Mouse (Mus musculus) megakaryocyte, embryonic 14.5 days (primary cell): ENCODE results near the gene Tnnt1. TPM values are rescaled to one million over a fixed set of nuclear protein-coding genes. Genes with fewer than 3 reads are reported as not detected.
A peak's percentile ranks its signal among the peaks of the same experiment; 100 is the strongest.

Source experiments
- H3K27me3 ChIP-seq: replicated peaks from 2 replicates; pipeline ENCODE3; 2012; ENCODE audit warnings: inconsistent platforms
- H3K36me3 ChIP-seq: replicated peaks from 2 replicates; pipeline ENCODE3; 2012; ENCODE audit warnings: low read length, inconsistent platforms, mixed read lengths
- H3K4me1 ChIP-seq: 2 replicates; pipeline ENCODE4 v1.6.1; 2012; ENCODE audit warnings: inconsistent platforms
- H3K4me3 ChIP-seq: replicated peaks from 2 replicates; pipeline ENCODE3; 2012; ENCODE audit warnings: moderate library complexity, mild to moderate bottlenecking, inconsistent platforms
- H3K9me3 ChIP-seq: 2 replicates; pipeline ENCODE4 v1.6.1; 2012; ENCODE audit warnings: inconsistent platforms
- FLI1 ChIP-seq: IDR thresholded peaks from 2 replicates; pipeline ENCODE4 v1.6.1; 2012; ENCODE audit warnings: low read length, inconsistent platforms, mixed read lengths
- GATA1 ChIP-seq: IDR thresholded peaks from 3 replicates; pipeline ENCODE4 v1.6.1; 2012; ENCODE audit warnings: mixed read lengths, low read length, inconsistent platforms, borderline replicate concordance
- polyA plus RNA-seq: library from polyadenylated mRNA; stranded (reverse); fragments of >175 nt; gene quantifications from 2 replicates; pipeline ENCODE4 v1.2.3, GENCODE M21; 2012; ENCODE audit warnings: low replicate concordance; ENCODE audit not compliant: insufficient read depth

The Tnnt1 gene
- polyA plus RNA-seq, 1 experiment: 38.2 TPM

DNA sequence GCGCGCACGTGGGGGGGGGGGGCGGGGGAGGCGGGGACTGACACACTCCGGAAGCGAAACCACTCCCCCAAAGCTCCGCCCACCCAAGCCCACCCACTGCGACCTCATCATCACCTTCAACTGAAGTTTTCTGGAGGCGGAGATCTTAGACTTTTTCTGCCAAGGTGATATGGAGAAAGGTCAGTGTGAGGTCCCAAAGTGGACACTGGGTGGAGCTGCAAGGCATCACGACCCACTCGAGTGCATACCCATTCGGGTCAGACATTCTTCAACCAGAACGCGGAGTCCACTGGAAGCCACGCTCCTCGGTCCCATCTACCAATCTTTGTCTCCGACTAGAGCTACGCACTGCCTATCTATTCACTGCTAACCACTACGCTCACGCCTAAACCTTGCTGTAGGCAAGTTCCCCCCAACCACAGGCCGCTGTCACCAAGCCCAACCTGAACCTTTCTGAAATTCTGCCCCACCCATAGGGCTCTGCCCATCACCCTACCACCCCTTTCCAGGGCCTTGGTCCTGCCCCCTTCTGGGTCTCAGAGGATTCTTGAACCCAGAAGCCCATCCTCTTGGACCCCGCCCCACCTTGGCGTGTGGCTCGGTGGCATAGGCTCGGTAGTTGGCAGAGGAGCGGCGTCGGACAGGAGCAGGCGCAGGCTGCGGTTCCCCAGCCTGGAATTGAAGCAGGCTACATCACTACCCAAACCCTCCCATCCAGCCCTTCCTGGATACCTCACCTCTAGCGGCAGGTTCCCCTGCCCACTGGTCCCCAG lies 5.2 kb upstream of the Tnnt1 start:
- Histone ChIP-seq H3K4me3 (no peak overlapping the region), H3K4me1 (peaks cover 69% of the 10 kb centered on the region), H3K27me3 (peaks cover 12% of the 10 kb centered on the region), H3K9me3 (no peaks in the 10 kb centered on the region), H3K36me3 (no peaks in the 10 kb centered on the region)
- no peak for TF ChIP-seq GATA1
- TF ChIP-seq FLI1: no peak

GRCm38 (mm10) chr7:4518487-4518886 lies 2.3 kb upstream of the Tnnt1 start:
- TF ChIP-seq GATA1 (no peak), FLI1 (no peak)
- no peaks in the 10 kb centered on the region for H3K36me3 ChIP-seq
- no peaks in the 10 kb centered on the region for H3K9me3 ChIP-seq
- peaks cover 12% of the 10 kb centered on the region for H3K27me3 ChIP-seq
- peaks cover 73% of the 10 kb centered on the region for H3K4me1 ChIP-seq
- peak overlapping the region; percentile 5 for H3K4me3 ChIP-seq

GRCm38 (mm10) chr7:4515853-4516252 lies 329 bp downstream of the Tnnt1 start:
- H3K9me3 ChIP-seq: no peaks in the 10 kb centered on the region
- peaks cover 58% of the 10 kb centered on the region for H3K4me1 ChIP-seq
- no peak for TF ChIP-seq FLI1
- TF ChIP-seq GATA1: no peak
- H3K4me3 ChIP-seq: no peak overlapping the region
- H3K36me3 ChIP-seq: peaks cover 2% of the 10 kb centered on the region
- peaks cover 4% of the 10 kb centered on the region for H3K27me3 ChIP-seq

GRCm38 (mm10) chr7:4513829-4514712 lies 2.1 kb downstream of the Tnnt1 start:
- peaks cover 65% of the 10 kb centered on the region for H3K4me1 ChIP-seq
- TF ChIP-seq FLI1 (no peak), GATA1 (no peak)
- H3K27me3 ChIP-seq: no peaks in the 10 kb centered on the region
- H3K9me3 ChIP-seq: no peaks in the 10 kb centered on the region
- H3K36me3 ChIP-seq: peaks cover 2% of the 10 kb centered on the region
- H3K4me3 ChIP-seq: no peak overlapping the region

DNA sequence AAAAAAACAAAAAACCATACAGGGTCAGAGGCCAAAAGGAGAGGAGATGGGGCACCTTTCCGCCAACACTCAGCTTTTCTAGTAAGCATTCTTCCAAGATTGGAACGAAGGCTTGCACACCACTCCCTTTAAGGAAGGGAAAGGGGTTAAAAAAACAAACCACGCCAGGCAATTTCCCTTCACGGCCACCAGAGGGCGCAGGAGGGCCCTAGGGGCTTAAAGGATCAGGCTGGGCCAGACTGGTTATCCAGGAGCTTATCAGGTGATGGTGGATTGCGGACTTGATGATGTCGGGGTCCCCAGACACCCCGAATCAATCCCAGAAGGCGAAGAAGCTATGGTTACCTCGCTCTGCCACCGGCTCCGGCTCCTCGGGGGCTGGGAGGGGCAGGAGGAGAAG lies 2.9 kb downstream of the Tnnt1 start:
- Histone ChIP-seq H3K36me3 (peaks cover 2% of the 10 kb centered on the region), H3K27me3 (no peaks in the 10 kb centered on the region), H3K9me3 (no peaks in the 10 kb centered on the region), H3K4me1 (peaks cover 68% of the 10 kb centered on the region), H3K4me3 (peak overlapping the region; percentile 40)
- TF ChIP-seq FLI1: no peak
- no peak for TF ChIP-seq GATA1

- Histone ChIP-seq H3K4me3 (no peak overlapping the region), H3K27me3 (no peaks in the 10 kb centered on the region), H3K9me3 (no peaks in the 10 kb centered on the region), H3K36me3 (peaks cover 2% of the 10 kb centered on the region), H3K4me1 (peaks cover 69% of the 10 kb centered on the region)
- TF ChIP-seq GATA1 (no peak), FLI1 (no peak)
Observed at GRCm38 (mm10) chr7:4511489-4512224, 4.5 kb downstream of the Tnnt1 start.

GRCm38 (mm10) chr7:4509863-4510608 lies 6.1 kb downstream of the Tnnt1 start:
- TF ChIP-seq GATA1 (no peak), FLI1 (no peak)
- Histone ChIP-seq H3K4me3 (peak overlapping the region; percentile 62), H3K4me1 (peaks cover 72% of the 10 kb centered on the region), H3K36me3 (peaks cover 2% of the 10 kb centered on the region), H3K27me3 (no peaks in the 10 kb centered on the region), H3K9me3 (no peaks in the 10 kb centered on the region)

- no peaks in the 10 kb centered on the region for H3K9me3 ChIP-seq
- H3K4me1 ChIP-seq: peaks cover 80% of the 10 kb centered on the region
- no peak for TF ChIP-seq GATA1
- TF ChIP-seq FLI1: no peak
- H3K36me3 ChIP-seq: peaks cover 2% of the 10 kb centered on the region
- no peaks in the 10 kb centered on the region for H3K27me3 ChIP-seq
- peak overlapping the region; percentile 73 for H3K4me3 ChIP-seq
Observed at GRCm38 (mm10) chr7:4508739-4509116, 7.5 kb downstream of the Tnnt1 start.
